Comparison of ENCODE assay signal across 8 mouse cellular contexts in the genomic region with DNA sequence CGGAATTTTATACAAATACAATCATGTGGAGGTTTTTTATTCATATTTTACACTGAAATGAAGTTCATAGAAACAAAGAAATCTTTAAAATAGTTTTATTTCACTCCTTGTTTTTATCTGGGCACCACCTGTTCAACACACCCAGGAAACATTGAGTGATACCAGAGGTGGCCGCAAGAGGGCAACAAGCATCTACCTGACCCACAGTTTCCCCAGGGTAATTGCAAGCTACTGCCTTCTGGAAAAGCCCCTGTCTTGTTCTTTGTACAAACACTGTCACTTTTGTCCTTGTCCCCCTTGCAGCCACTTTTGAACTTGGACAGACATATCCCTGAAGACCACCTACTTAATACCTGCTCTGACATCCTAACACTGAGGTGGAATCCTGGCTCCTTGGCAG. TPM values are rescaled to one million over a fixed set of nuclear protein-coding genes. Genes with fewer than 3 reads are reported as not detected.
DNase-seq lines count a peak whose midpoint lies in the region; ATAC-seq and TF ChIP-seq lines count a peak whose summit lies in the region.

No protein-coding gene starts in this region.

- H3K4me3 ChIP-seq in heart, postnatal 0 days (ENCODE audit: low read depth, low read length): no peak overlapping the region
- H3K4me3 ChIP-seq in heart, embryonic 10.5 days: no peak overlapping the region
- no peak overlapping the region for H3K4me3 ChIP-seq in E14TG2a.4 (replicated peaks; ENCODE audit: low read length)
- H3K4me3 ChIP-seq in midbrain, postnatal 0 days (ENCODE audit: low read depth, low read length): no peak overlapping the region

- no peak overlapping the region for H3K27ac ChIP-seq in heart, postnatal 0 days (ENCODE audit: low read depth)
- no peak overlapping the region for H3K27ac ChIP-seq in heart, embryonic 10.5 days
- no peak overlapping the region for H3K27ac ChIP-seq in midbrain, postnatal 0 days (ENCODE audit: low read depth, low read length)

- TF ChIP-seq EP300 in heart, postnatal 0 days (IDR thresholded peaks at IDR 0.05; ENCODE audit: low read depth): no peak

- ATAC-seq in heart, postnatal 0 days (ENCODE audit: insufficient read depth, low read depth): no peak
- no peak for ATAC-seq in midbrain, postnatal 0 days (ENCODE audit: low FRiP score)

- no peak overlapping the region for H3K9ac ChIP-seq in heart, postnatal 0 days (replicated peaks; ENCODE audit: low read depth, low read length)
- no peak overlapping the region for H3K9ac ChIP-seq in midbrain, postnatal 0 days (replicated peaks; ENCODE audit: low read length, poor library complexity, severe bottlenecking)

- no peaks in the 10 kb centered on the region for H3K4me1 ChIP-seq in heart, postnatal 0 days (ENCODE audit: control insufficient read depth, insufficient read depth)
- H3K4me1 ChIP-seq in heart, embryonic 10.5 days: no peaks in the 10 kb centered on the region
- no peaks in the 10 kb centered on the region; the same call in 1 of the 2 replicates for H3K4me1 ChIP-seq in E14TG2a.4 (replicated peaks; ENCODE audit: low read depth, low read length)
- no peaks in the 10 kb centered on the region for H3K4me1 ChIP-seq in midbrain, postnatal 0 days (ENCODE audit: insufficient read depth, low read length)

- H3K4me2 ChIP-seq in heart, postnatal 0 days (ENCODE audit: low read depth, low read length): no peak overlapping the region
- H3K4me2 ChIP-seq in midbrain, postnatal 0 days (ENCODE audit: low read depth, low read length, poor library complexity, severe bottlenecking): no peak overlapping the region

- 3% methylated on average over 2 of the region's 2 CpGs for WGBS in heart, postnatal 0 days
- WGBS in heart, embryonic 10.5 days: 7% methylated on average over 2 of the region's 2 CpGs
- WGBS in midbrain, postnatal 0 days: 4% methylated on average over 2 of the region's 2 CpGs

- 0 out of 2 replicates have a peak, but pooled peaks cover 5% of the 10 kb centered on the region for H3K9me3 ChIP-seq in heart, postnatal 0 days (replicated peaks; ENCODE audit: control insufficient read depth, low read length)
- H3K9me3 ChIP-seq in heart, embryonic 10.5 days: no peaks in the 10 kb centered on the region
- H3K9me3 ChIP-seq in E14TG2a.4 (ENCODE audit: low read length): no peaks in the 10 kb centered on the region
- H3K9me3 ChIP-seq in midbrain, postnatal 0 days (ENCODE audit: low read length): no peaks in the 10 kb centered on the region

- H3K27me3 ChIP-seq in heart, postnatal 0 days (ENCODE audit: control insufficient read depth, insufficient read depth, low read length): no peaks in the 10 kb centered on the region
- no peaks in the 10 kb centered on the region; the same call in 1 of the 2 replicates for H3K27me3 ChIP-seq in heart, embryonic 10.5 days (ENCODE audit: insufficient read depth, poor library complexity, severe bottlenecking)
- H3K27me3 ChIP-seq in E14TG2a.4 (ENCODE audit: insufficient read depth, low read length): no peaks in the 10 kb centered on the region; the same call in 1 of the 2 replicates
- no peaks in the 10 kb centered on the region for H3K27me3 ChIP-seq in midbrain, postnatal 0 days (ENCODE audit: insufficient read depth, low read length)

- peak; percentile 55 for TF ChIP-seq CTCF in heart, postnatal 0 days (IDR thresholded peaks at IDR 0.05; ENCODE audit: low read depth)
- TF ChIP-seq CTCF in E14TG2a.4 (conservative IDR thresholded peaks at IDR 0.05; ENCODE audit: low read length): peak; percentile 84
- peak; percentile 78 for TF ChIP-seq CTCF in midbrain, postnatal 0 days (IDR thresholded peaks at IDR 0.05)

- DNase-seq in heart, postnatal 0 days (ENCODE audit: low spot score): peak; percentile 8
- DNase-seq in heart, embryonic 10.5 days (ENCODE audit: low spot score): no peak
- DNase-seq in c-Kit-positive CD71-negative TER-119-negative erythroid progenitor cells, embryonic 14.5 days (ENCODE audit: low read depth): peak; percentile 30
- DNase-seq in frontal cortex, postnatal 14 days (ENCODE audit: low spot score in 2 of 2): peak; percentile 42 to 71
- DNase-seq in left cerebral cortex, adult 11 months (ENCODE audit: low spot score): peak; percentile 47
- peak; percentile 64 for DNase-seq in midbrain, postnatal 0 days (ENCODE audit: low spot score)
- DNase-seq in gastrocnemius, adult 8-10 months (ENCODE audit: low spot score in 2 of 2): no peak

- H3K36me3 ChIP-seq in heart, postnatal 0 days (replicated peaks; ENCODE audit: control insufficient read depth, insufficient read depth, low read length): no peaks in the 10 kb centered on the region
- H3K36me3 ChIP-seq in heart, embryonic 10.5 days: no peaks in the 10 kb centered on the region
- H3K36me3 ChIP-seq in E14TG2a.4 (ENCODE audit: insufficient read depth, low read length): no peaks in the 10 kb centered on the region
- H3K36me3 ChIP-seq in midbrain, postnatal 0 days (ENCODE audit: insufficient read depth, low read length): no peaks in the 10 kb centered on the region

RNA-seq across cellular contexts. Expression of a gene that starts 19.7 kb away (rescaled TPM):
- total RNA-seq in heart, postnatal 0 days (2014; rRNA removed; ENCODE audit: low replicate concordance): 4.6 and 9.7 TPM in 2 replicates
- polyA plus RNA-seq in heart, postnatal 0 days (2015; fragmentation: Nextera tagmentation; extraction: Ambion mirVana): 7.7 and 8.8 TPM in 2 replicates
- 15.8 and 16.1 TPM in 2 replicates for polyA plus RNA-seq in heart, embryonic 10.5 days (2016; fragmentation: Nextera tagmentation; extraction: Ambion mirVana)
- total RNA-seq in midbrain, postnatal 0 days (2014; rRNA removed): 17.4 and 17.5 TPM in 2 replicates
- polyA plus RNA-seq in midbrain, postnatal 0 days (2015; fragmentation: Nextera tagmentation; extraction: Ambion mirVana): 12.9 and 14.8 TPM in 2 replicates
- total RNA-seq in gastrocnemius, adult 8-10 months (2022): 10 to 100 TPM in 3 of 4 experiments, 1 to 10 TPM in 1; 8.4 to 13.0 (median 11.8) TPM

RNA-seq across cellular contexts. Expression of a gene that starts 20.8 kb away (rescaled TPM):
- total RNA-seq in heart, postnatal 0 days (2014; rRNA removed; ENCODE audit: low replicate concordance): 4.0 TPM in 1 of 2 replicates, not detected in the other
- polyA plus RNA-seq in heart, postnatal 0 days (2015; fragmentation: Nextera tagmentation; extraction: Ambion mirVana): 3.4 and 3.6 TPM in 2 replicates
- polyA plus RNA-seq in heart, embryonic 10.5 days (2016; fragmentation: Nextera tagmentation; extraction: Ambion mirVana): 10.8 and 14.0 TPM in 2 replicates
- 105 and 130 TPM in 2 replicates for total RNA-seq in midbrain, postnatal 0 days (2014; rRNA removed)
- polyA plus RNA-seq in midbrain, postnatal 0 days (2015; fragmentation: Nextera tagmentation; extraction: Ambion mirVana): 94.2 and 96.5 TPM in 2 replicates
- under 1 TPM in 2 of 4 experiments, not detected in 2; 0.24 to 0.31 TPM for total RNA-seq in gastrocnemius, adult 8-10 months (2022)

Comparison
In these comparisons a context has a peak if more than half of its experiments do, and no peak if none do; other contexts are left out.
1. DNase-seq: peak in heart, postnatal 0 days (single experiment), c-Kit-positive CD71-negative TER-119-negative erythroid progenitor cells, embryonic 14.5 days (single experiment), frontal cortex, postnatal 14 days (2 of 2), left cerebral cortex, adult 11 months (single experiment) and midbrain, postnatal 0 days (single experiment); none in heart, embryonic 10.5 days (single experiment) and gastrocnemius, adult 8-10 months (0 of 2).
2. RNA of a gene that starts 20.8 kb away (total RNA-seq): 105 to 130 TPM in midbrain, postnatal 0 days; 4.0 TPM in heart, postnatal 0 days and 0.24 to 0.31 TPM in gastrocnemius, adult 8-10 months; every median in the first group is over 10 times any median in the second.
3. Peak in every context shown above with its lines, with median percentiles within 50 percentile points of each other: CTCF ChIP-seq.